Mouse (Mus musculus) liver, embryonic 16.5 days (tissue): ENCODE measurements around the gene 2700049A03Rik. TPM values are rescaled to one million over a fixed set of nuclear protein-coding genes. Genes with fewer than 3 reads are reported as not detected.

Source experiments
- polyA plus RNA-seq: library from polyadenylated mRNA; unstranded; fragments of >200 nt; fragmentation: Nextera tagmentation; extraction: Ambion mirVana; gene quantifications from 2 replicates; pipeline ENCODE4 v1.2.1, GENCODE M21; 2015

2700049A03Rik gene
- polyA plus RNA-seq, 1 experiment from 2014 or later, result 4.7 TPM

Other genes with a start within 250 kb of the 2700049A03Rik start
- gene Actr10, start 199.0 kb upstream of the 2700049A03Rik start, polyA plus RNA-seq, result 98.8 and 107 TPM in 2 replicates
- gene Psma3, start 162.2 kb upstream of the 2700049A03Rik start, polyA plus RNA-seq, result 294 and 323 TPM in 2 replicates
- gene Arid4a, start 120.9 kb upstream of the 2700049A03Rik start, polyA plus RNA-seq, result 21.3 and 22.2 TPM in 2 replicates
- gene Tomm20l, start 25.4 kb upstream of the 2700049A03Rik start, polyA plus RNA-seq, result not detected in 2 replicates
- 30.3 and 32.1 TPM in 2 replicates for gene Timm9, start 164 bp upstream of the 2700049A03Rik start, polyA plus RNA-seq
- gene Dact1, start 173.0 kb downstream of the 2700049A03Rik start, polyA plus RNA-seq, result 0.22 and 0.25 TPM in 2 replicates